In the genomic region with DNA sequence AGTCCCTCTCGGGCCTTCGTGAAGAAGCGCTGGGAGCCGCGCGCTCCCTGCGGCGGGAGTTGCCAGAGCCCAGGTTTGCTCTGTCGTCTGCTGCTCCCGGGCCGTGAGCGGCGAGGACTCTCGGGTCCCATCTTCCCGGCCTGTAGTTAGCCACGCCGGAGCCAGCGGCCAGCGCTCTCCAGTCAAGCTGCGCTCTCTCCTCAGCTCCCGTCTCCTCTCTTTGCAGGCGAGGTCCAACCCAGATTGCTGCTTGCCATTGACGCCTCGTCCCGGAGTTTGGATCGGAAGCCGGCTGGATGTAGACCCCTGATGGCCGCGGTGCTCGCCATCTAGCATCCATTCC, we compare ENCODE assay signal across 8 mouse cellular contexts. TPM values are rescaled to one million over a fixed set of nuclear protein-coding genes. Genes with fewer than 3 reads are reported as not detected.
DNase-seq lines count a peak whose midpoint lies in the region; ATAC-seq and TF ChIP-seq lines count a peak whose summit lies in the region.

No protein-coding gene starts in this region.

- TF ChIP-seq CTCF in layer of hippocampus, adult 2 months (conservative IDR thresholded peaks at IDR 0.05), result 0 out of 2 replicates have a peak, but pooled peaks have one; percentile 2
- no peak; the same call in 1 of the 2 replicates for TF ChIP-seq CTCF in hindbrain, postnatal 0 days (IDR thresholded peaks at IDR 0.05; ENCODE audit: low read depth)

- H3K4me3 ChIP-seq in layer of hippocampus, adult 2 months, result peak overlapping the region; percentile 98
- peak overlapping the region; percentile 91 for H3K4me3 ChIP-seq in embryonic facial prominence, embryonic 10.5 days
- peak overlapping the region; percentile 62 for H3K4me3 ChIP-seq in hindbrain, postnatal 0 days (ENCODE audit: low read length)
- peak overlapping the region; percentile 91 for H3K4me3 ChIP-seq in myocyte

- peaks cover 27% of the 10 kb centered on the region for H3K79me2 ChIP-seq in myocyte (ENCODE audit: control insufficient read depth, insufficient read depth)

- WGBS in embryonic facial prominence, embryonic 10.5 days, result under 1% methylated on average over 30 of the region's 30 CpGs
- WGBS in hindbrain, postnatal 0 days, result under 1% methylated on average over 30 of the region's 30 CpGs

- peak overlapping the region; percentile 77 for H3K4me2 ChIP-seq in hindbrain, postnatal 0 days (ENCODE audit: low read depth, low read length)
- peak overlapping the region; percentile 64 for H3K4me2 ChIP-seq in myocyte (ENCODE audit: low read depth)

- peak; percentile 82; the same call in 1 of the 2 replicates for ATAC-seq in hindbrain, postnatal 0 days

- peak overlapping the region; percentile 62 for H3ac ChIP-seq in myocyte (ENCODE audit: control insufficient read depth, insufficient read length)

- H3K27ac ChIP-seq in layer of hippocampus, adult 2 months, result peak overlapping the region; percentile 82
- peak overlapping the region; percentile 90 for H3K27ac ChIP-seq in embryonic facial prominence, embryonic 10.5 days (replicated peaks)
- H3K27ac ChIP-seq in hindbrain, postnatal 0 days, result peak overlapping the region; percentile 91

- peaks cover 10% of the 10 kb centered on the region; the same call in 1 of the 2 replicates for H3K4me1 ChIP-seq in embryonic facial prominence, embryonic 10.5 days
- H3K4me1 ChIP-seq in hindbrain, postnatal 0 days (ENCODE audit: insufficient read depth, low read length), result peaks cover 7% of the 10 kb centered on the region; the same call in 1 of the 2 replicates

- no peak for TF ChIP-seq POLR2A in myocyte (IDR thresholded peaks at IDR 0.05; ENCODE audit: insufficient read length, low read depth)

- H3K9ac ChIP-seq in hindbrain, postnatal 0 days (replicated peaks; ENCODE audit: low read length), result peak overlapping the region; percentile 65

- no peaks in the 10 kb centered on the region for H3K27me3 ChIP-seq in embryonic facial prominence, embryonic 10.5 days (replicated peaks; ENCODE audit: low read depth, poor library complexity, severe bottlenecking)
- no peaks in the 10 kb centered on the region for H3K27me3 ChIP-seq in hindbrain, postnatal 0 days (ENCODE audit: insufficient read depth, low read length)
- no peaks in the 10 kb centered on the region for H3K27me3 ChIP-seq in myocyte (ENCODE audit: control insufficient read depth, insufficient read depth, insufficient read length)

- no peaks in the 10 kb centered on the region for H3K9me3 ChIP-seq in embryonic facial prominence, embryonic 10.5 days
- H3K9me3 ChIP-seq in hindbrain, postnatal 0 days (ENCODE audit: low read length), result no peaks in the 10 kb centered on the region

- DNase-seq in layer of hippocampus, adult 2 months (ENCODE audit: low spot score in 2 of 2), result no peak
- DNase-seq in layer of hippocampus, postnatal 25 days (ENCODE audit: extremely low spot score in 1 of 2, low spot score in 1 of 2), result no peak
- DNase-seq in embryonic facial prominence, embryonic 10.5 days (ENCODE audit: low spot score), result no peak
- no peak for DNase-seq in hindbrain, postnatal 0 days (ENCODE audit: low spot score)
- DNase-seq in natural killer cell, adult 2 months (ENCODE audit: low spot score in 2 of 2), result no peak
- no peak for DNase-seq in embryo, embryonic 11 days
- no peak for DNase-seq in cerebellum, postnatal 25 days

- peaks cover 37% of the 10 kb centered on the region for H3K36me3 ChIP-seq in embryonic facial prominence, embryonic 10.5 days (replicated peaks)
- peaks cover 10% of the 10 kb centered on the region for H3K36me3 ChIP-seq in hindbrain, postnatal 0 days (ENCODE audit: insufficient read depth, low read length)
- H3K36me3 ChIP-seq in myocyte (ENCODE audit: control insufficient read depth, insufficient read depth), result peaks cover 10% of the 10 kb centered on the region

TF ChIP-seq in myocyte, 11 proteins besides CTCF, POLR2A, EP300 and RAD21:
- no peak for TF ChIP-seq REST (IDR thresholded peaks at IDR 0.05; ENCODE audit: insufficient read depth, insufficient read length)

RNA-seq across cellular contexts. Expression of a gene that starts 0.3 kb away (rescaled TPM):
- 10 to 100 TPM; 77.1 to 86.5 TPM for total RNA-seq in layer of hippocampus, adult 2 months (2021)
- 10 to 100 TPM; 60.5 to 73.3 TPM for total RNA-seq in layer of hippocampus, postnatal 25 days (2021)
- 48.9 and 51.4 TPM in 2 replicates for polyA plus RNA-seq in embryonic facial prominence, embryonic 10.5 days (2016; fragmentation: Nextera tagmentation; extraction: Ambion mirVana)
- 43.6 and 52.0 TPM in 2 replicates for total RNA-seq in hindbrain, postnatal 0 days (2014; rRNA removed)
- 44.8 and 45.2 TPM in 2 replicates for polyA plus RNA-seq in hindbrain, postnatal 0 days (2015; fragmentation: Nextera tagmentation; extraction: Ambion mirVana)
- 25.5 TPM for polyA plus RNA-seq in myocyte (2012; fragmentation: generic; extraction: Trizol)

RNA-seq across cellular contexts. Expression of a gene that starts 34.4 kb away (rescaled TPM):
- 10 to 100 TPM; 69.6 to 72.4 TPM for total RNA-seq in layer of hippocampus, adult 2 months (2021)
- total RNA-seq in layer of hippocampus, postnatal 25 days (2021), result 10 to 100 TPM; 66.0 to 75.9 TPM
- 10.6 and 12.0 TPM in 2 replicates for polyA plus RNA-seq in embryonic facial prominence, embryonic 10.5 days (2016; fragmentation: Nextera tagmentation; extraction: Ambion mirVana)
- 191 and 232 TPM in 2 replicates for total RNA-seq in hindbrain, postnatal 0 days (2014; rRNA removed)
- 151 and 158 TPM in 2 replicates for polyA plus RNA-seq in hindbrain, postnatal 0 days (2015; fragmentation: Nextera tagmentation; extraction: Ambion mirVana)
- polyA plus RNA-seq in myocyte (2012; fragmentation: generic; extraction: Trizol), result 2.2 TPM

RNA-seq across cellular contexts. Expression of a gene that starts 49.7 kb away (rescaled TPM):
- total RNA-seq in layer of hippocampus, adult 2 months (2021), result under 1 TPM; 0.74 to 0.81 TPM
- total RNA-seq in layer of hippocampus, postnatal 25 days (2021), result 1 to 10 TPM in 1 of 2 experiments, under 1 TPM in 1; 0.32 to 1.1 TPM
- polyA plus RNA-seq in embryonic facial prominence, embryonic 10.5 days (2016; fragmentation: Nextera tagmentation; extraction: Ambion mirVana), result not detected in 2 replicates
- 0.31 and 0.32 TPM in 2 replicates for total RNA-seq in hindbrain, postnatal 0 days (2014; rRNA removed)
- polyA plus RNA-seq in hindbrain, postnatal 0 days (2015; fragmentation: Nextera tagmentation; extraction: Ambion mirVana), result 0.29 and 0.33 TPM in 2 replicates
- not detected for polyA plus RNA-seq in myocyte (2012; fragmentation: generic; extraction: Trizol)
